Mouse (Mus musculus) erythroblast, embryonic 14.5 days (primary cell): Measurements from ENCODE around the gene Pkn1.
A peak's percentile ranks its signal among the peaks of the same experiment; 100 is the strongest.

ENCODE experiments used
- GATA1 ChIP-seq: IDR thresholded peaks from 2 replicates; pipeline ENCODE4 v1.6.1; 2012; ENCODE audit warnings: low read length, inconsistent platforms, mixed read lengths
- TAL1 ChIP-seq: IDR thresholded peaks from 3 replicates; pipeline ENCODE4 v1.6.1; 2012; ENCODE audit warnings: low read length, inconsistent platforms, mixed read lengths

GRCm38 (mm10) chr8:83625676-83626299, 73.2 kb downstream of the Pkn1 start:
- TF ChIP-seq TAL1: peak; percentile 21; the same call in 1 of the 3 replicates
- TF ChIP-seq GATA1: no peak
